Mouse (Mus musculus): ENCODE results near the gene Spred2. TPM values are rescaled to one million over a fixed set of nuclear protein-coding genes. Genes with fewer than 3 reads are reported as not detected.
A peak's percentile ranks its signal among the peaks of the same experiment; 100 is the strongest.

The Spred2 gene
- polyA plus RNA-seq, 1 experiment from 2014 or later: 4.6 TPM

DNA sequence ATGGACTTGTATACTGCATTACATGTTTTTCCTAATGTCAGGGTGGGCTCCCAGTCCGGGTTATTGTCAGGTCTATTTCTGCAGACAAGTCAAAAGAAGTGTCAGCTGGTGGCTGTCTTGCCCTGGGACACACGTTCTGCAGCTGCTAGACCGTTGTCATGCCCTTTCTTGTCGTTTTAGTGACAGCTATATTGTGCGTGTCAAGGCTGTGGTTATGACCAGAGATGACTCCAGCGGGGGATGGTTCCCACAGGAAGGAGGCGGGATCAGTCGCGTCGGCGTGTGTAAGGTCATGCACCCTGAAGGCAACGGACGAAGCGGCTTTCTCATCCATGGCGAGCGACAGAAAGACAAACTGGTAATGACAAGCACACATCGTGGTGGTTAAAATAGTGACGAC lies 73.8 kb downstream of the Spred2 start:
- no peak for ATAC-seq (replicated peaks; ENCODE audit: insufficient number of reproducible peaks, insufficient read depth, low FRiP score, low read depth)

DNA sequence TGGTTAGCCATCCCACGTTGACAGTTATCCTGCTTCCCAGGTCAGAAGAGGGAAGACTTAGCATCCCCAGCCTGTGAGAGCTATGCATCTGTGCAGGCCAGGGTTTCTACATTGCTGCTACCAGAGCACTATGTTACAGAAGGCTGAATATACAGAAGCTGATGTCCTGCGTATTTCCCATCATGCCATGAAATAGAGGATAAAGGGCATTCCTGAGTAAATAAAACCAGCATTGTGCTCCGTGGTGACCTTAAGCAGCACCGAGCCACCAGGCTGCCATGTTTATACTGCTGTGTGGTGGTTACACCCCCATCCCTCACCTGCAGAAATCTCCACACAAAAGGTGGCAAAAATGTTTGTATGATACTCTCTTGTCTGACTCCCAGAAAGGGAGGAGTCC lies 78.7 kb downstream of the Spred2 start:
- Histone ChIP-seq H3K27ac (no peak overlapping the region), H3K4me2 (no peak overlapping the region), H3K4me3 (no peak overlapping the region), H3K4me1 (replicated peaks) (peaks cover 3% of the 10 kb centered on the region; the same call in 1 of the 2 replicates), H3K9me3 (replicated peaks) (no peaks in the 10 kb centered on the region), H3K9ac (no peak overlapping the region), H3K27me3 (no peaks in the 10 kb centered on the region), H3K36me3 (peaks cover 15% of the 10 kb centered on the region; the same call in 1 of the 2 replicates)
- no peak for ATAC-seq (replicated peaks; ENCODE audit: insufficient number of reproducible peaks, insufficient read depth, low FRiP score, low read depth)
- WGBS: 87% methylated on average over 4 of the region's 4 CpGs

More for the DNA sequence above, 73.8 kb downstream of the Spred2 start:
- Histone ChIP-seq H3K27ac (no peak overlapping the region), H3K4me3 (no peak overlapping the region), H3K4me2 (no peak overlapping the region), H3K36me3 (peaks cover 7% of the 10 kb centered on the region; the same call in 1 of the 2 replicates), H3K4me1 (replicated peaks) (peaks cover 6% of the 10 kb centered on the region; the same call in 1 of the 2 replicates), H3K9ac (no peak overlapping the region), H3K9me3 (replicated peaks) (no peaks in the 10 kb centered on the region), H3K27me3 (no peaks in the 10 kb centered on the region)
- WGBS: 57% methylated on average over 18 of the region's 18 CpGs

DNA sequence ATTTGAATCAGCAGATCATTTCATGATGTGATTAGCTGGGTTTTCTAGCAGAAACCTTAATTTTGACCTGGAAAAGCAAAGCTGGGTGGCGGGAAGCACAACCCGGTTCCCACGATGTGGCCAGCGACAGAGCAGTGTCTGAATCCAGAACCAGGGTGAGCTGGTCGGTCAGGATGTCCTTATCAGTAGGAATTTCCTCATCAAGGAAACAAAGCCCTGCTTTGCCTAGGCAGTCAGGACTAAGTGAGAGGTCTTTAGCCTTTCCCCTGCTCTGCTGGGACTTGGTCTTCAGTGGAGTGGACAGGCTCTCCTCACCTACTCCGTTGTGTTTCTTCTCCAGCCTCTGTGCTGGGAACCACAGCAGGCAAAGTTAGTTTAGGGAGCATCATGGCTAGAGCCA lies 83.5 kb downstream of the Spred2 start:
- 50% methylated on average over 6 of the region's 6 CpGs for WGBS
- Histone ChIP-seq H3K9ac (no peak overlapping the region), H3K27me3 (no peaks in the 10 kb centered on the region), H3K9me3 (replicated peaks) (no peaks in the 10 kb centered on the region), H3K4me1 (replicated peaks) (peaks cover 16% of the 10 kb centered on the region), H3K4me3 (no peak overlapping the region), H3K36me3 (peaks cover 23% of the 10 kb centered on the region), H3K27ac (peak overlapping the region; percentile 38; the same call in 1 of the 2 replicates), H3K4me2 (no peak overlapping the region)
- ATAC-seq (replicated peaks; ENCODE audit: insufficient number of reproducible peaks, insufficient read depth, low FRiP score, low read depth): peak; percentile 58; the same call in 1 of the 2 replicates

DNA sequence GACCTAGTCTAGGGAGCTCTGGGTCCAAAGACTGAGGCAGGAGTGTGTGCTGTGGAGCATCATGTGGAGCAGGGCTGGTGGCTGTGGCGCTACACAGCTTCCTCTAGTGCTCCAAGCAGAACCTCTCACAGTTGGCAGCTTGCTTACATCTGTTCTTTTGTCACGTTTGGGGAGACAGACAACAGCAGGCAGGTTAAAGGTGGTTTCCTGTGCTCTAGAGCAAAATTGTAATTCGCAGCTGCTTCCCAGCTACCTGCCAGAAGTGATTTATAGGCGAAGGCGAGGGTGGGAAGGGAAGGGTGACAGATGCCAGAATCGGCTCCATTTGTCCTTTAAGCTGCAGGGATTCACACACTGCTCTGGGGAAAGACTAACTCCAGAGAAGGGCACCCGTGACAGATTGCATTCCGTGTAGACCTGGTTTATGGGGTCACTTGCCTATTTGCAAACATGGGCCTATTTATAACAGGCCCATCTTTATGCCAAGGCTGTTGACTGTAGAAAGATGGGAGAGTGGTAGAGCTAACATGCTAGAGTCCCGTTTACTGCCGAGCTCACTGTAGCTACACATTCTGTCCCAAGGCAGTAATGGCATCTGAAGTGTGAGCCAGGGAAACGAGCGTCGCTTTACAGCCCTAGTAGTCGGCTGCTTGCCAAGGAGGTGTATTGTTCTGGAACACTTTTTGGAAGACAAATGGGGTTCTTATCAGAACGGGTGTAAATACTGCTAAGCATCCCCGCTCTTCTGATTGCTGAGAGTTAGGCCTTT lies 87.2 kb downstream of the Spred2 start:
- H3K4me1 ChIP-seq (replicated peaks): peaks cover 16% of the 10 kb centered on the region
- no peaks in the 10 kb centered on the region for H3K9me3 ChIP-seq (replicated peaks)
- H3K4me3 ChIP-seq: no peak overlapping the region
- H3K9ac ChIP-seq: no peak overlapping the region
- peaks cover 19% of the 10 kb centered on the region for H3K36me3 ChIP-seq
- H3K4me2 ChIP-seq: no peak overlapping the region
- 52% methylated on average over 16 of the region's 16 CpGs for WGBS
- ATAC-seq (replicated peaks; ENCODE audit: insufficient number of reproducible peaks, insufficient read depth, low FRiP score, low read depth): no peak; the same call in 1 of the 2 replicates
- H3K27ac ChIP-seq: peak overlapping the region; percentile 50
- H3K27me3 ChIP-seq: no peaks in the 10 kb centered on the region

DNA sequence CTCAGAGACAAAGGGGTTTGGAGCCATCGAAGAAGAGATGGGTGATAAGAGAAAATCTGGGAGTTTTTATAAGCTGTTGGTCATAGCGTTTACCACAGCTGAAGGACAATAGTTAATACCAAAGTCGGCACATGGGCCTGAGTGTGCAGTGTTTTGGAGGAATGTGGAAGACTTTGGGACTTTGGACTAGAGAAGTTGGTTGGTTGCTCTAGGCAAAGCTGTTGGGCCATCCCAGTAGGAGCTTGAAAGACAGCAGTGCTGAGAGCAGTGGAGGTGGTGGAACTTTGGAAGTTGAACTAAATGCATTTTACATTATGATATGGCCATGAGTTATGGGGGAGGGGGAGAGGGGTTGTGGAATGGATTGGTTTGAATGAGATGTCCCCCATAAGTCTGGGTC lies 89.2 kb downstream of the Spred2 start:
- Histone ChIP-seq H3K27me3 (no peaks in the 10 kb centered on the region), H3K9ac (no peak overlapping the region), H3K4me1 (replicated peaks) (peaks cover 16% of the 10 kb centered on the region), H3K4me3 (no peak overlapping the region), H3K36me3 (peaks cover 31% of the 10 kb centered on the region), H3K4me2 (no peak overlapping the region), H3K9me3 (replicated peaks) (no peaks in the 10 kb centered on the region), H3K27ac (no peak overlapping the region)
- 95% methylated on average over 3 of the region's 3 CpGs for WGBS
- no peak for ATAC-seq (replicated peaks; ENCODE audit: insufficient number of reproducible peaks, insufficient read depth, low FRiP score, low read depth)

DNA sequence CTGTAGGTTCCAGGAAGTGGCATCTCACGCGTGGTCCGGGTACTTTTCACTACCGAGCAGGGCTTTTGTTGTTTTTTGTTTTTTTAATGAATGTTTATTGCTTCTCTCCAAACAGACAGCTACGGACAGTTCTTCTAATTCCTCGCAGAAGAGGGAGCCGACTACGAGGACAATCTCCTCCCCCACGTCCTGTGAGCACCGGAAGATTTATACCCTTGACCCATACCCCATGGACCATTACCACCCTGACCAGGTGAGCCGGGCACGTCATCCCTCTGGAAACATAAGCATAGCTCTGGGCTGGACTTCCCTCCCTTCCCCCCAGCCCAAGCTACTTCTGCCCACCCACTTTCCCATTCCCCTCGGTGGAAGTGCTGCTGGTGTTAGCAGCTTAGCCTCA lies 93.8 kb downstream of the Spred2 start:
- no peak overlapping the region for H3K27ac ChIP-seq
- no peaks in the 10 kb centered on the region for H3K4me1 ChIP-seq (replicated peaks)
- no peak overlapping the region for H3K4me3 ChIP-seq
- H3K36me3 ChIP-seq: peaks cover 54% of the 10 kb centered on the region
- H3K27me3 ChIP-seq: no peaks in the 10 kb centered on the region
- no peak for ATAC-seq (replicated peaks; ENCODE audit: insufficient number of reproducible peaks, insufficient read depth, low FRiP score, low read depth)
- H3K4me2 ChIP-seq: no peak overlapping the region
- WGBS: 94% methylated on average over 13 of the region's 13 CpGs
- peaks cover 18% of the 10 kb centered on the region for H3K9me3 ChIP-seq (replicated peaks)
- no peak overlapping the region for H3K9ac ChIP-seq

DNA sequence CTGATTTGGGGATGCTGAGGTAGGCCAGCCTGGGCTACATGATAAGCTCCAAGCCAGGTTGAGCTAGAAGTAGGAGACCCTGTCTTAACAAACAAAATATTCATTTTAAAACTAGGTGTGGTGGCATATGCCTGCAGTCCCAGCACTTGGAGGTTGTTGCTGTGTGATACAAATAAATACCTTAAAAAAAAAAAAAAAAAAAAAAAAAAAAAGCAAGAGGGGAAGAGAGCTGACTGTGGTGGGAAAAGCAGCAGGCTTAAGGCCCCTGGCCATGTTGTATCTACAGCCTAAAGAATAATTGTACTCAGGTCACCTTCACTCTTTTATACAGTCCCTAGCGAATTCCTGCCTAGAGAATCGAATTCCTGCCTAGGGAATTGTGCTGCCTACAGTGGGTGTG lies 94.7 kb downstream of the Spred2 start:
- H3K36me3 ChIP-seq: peaks cover 54% of the 10 kb centered on the region
- H3K9ac ChIP-seq: no peak overlapping the region
- no peak overlapping the region for H3K4me2 ChIP-seq
- no peak overlapping the region for H3K27ac ChIP-seq
- H3K4me3 ChIP-seq: no peak overlapping the region
- H3K9me3 ChIP-seq (replicated peaks): peaks cover 18% of the 10 kb centered on the region
- 94% methylated on average over 2 of the region's 2 CpGs for WGBS
- no peaks in the 10 kb centered on the region for H3K27me3 ChIP-seq
- no peak for ATAC-seq (replicated peaks; ENCODE audit: insufficient number of reproducible peaks, insufficient read depth, low FRiP score, low read depth)
- no peaks in the 10 kb centered on the region for H3K4me1 ChIP-seq (replicated peaks)

DNA sequence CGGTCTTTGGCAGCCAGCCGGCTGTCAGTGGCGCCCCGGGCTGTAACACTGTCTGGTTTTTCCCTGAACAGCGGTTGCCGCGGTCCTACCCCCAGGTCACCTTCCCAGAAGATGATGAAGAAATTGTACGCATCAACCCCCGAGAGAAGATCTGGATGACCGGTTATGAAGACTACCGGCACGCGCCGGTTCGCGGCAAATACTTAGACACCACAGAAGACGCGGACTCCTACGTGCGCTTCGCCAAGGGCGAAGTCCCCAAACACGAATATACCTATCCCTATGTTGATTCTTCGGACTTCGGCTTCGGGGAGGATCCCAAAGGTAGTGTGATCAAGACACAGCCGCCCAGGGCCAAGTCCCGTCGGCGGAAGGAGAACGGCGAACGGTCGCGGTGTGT lies 96.5 kb downstream of the Spred2 start:
- Histone ChIP-seq H3K4me1 (replicated peaks) (no peaks in the 10 kb centered on the region), H3K27ac (no peak overlapping the region), H3K9ac (no peak overlapping the region), H3K27me3 (no peaks in the 10 kb centered on the region), H3K4me2 (no peak overlapping the region), H3K4me3 (no peak overlapping the region), H3K36me3 (peaks cover 57% of the 10 kb centered on the region), H3K9me3 (replicated peaks) (peaks cover 18% of the 10 kb centered on the region)
- ATAC-seq (replicated peaks; ENCODE audit: insufficient number of reproducible peaks, insufficient read depth, low FRiP score, low read depth): no peak
- 98% methylated on average over 35 of the region's 35 CpGs for WGBS

DNA sequence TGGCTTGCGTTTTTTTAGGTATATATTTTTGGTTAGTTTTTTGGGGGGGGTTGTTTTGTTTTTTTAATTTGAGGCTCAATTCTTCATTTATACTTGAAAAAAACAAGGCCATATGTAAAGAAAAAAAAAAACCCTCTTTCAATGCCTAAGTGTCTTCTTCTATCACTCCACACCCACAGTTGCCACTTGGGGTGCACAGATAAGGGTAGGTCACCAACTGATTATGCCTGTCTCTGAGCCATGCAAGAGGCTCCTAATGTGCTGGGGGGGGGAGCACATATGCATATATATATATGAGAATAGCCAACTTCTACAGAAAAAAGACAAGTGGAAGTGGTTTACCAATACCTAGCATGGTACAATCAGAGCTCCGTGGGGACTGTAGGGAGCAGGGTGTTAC lies 98.3 kb downstream of the Spred2 start:
- Histone ChIP-seq H3K9me3 (replicated peaks) (peaks cover 18% of the 10 kb centered on the region), H3K27ac (no peak overlapping the region), H3K9ac (no peak overlapping the region), H3K4me1 (replicated peaks) (no peaks in the 10 kb centered on the region), H3K36me3 (peaks cover 48% of the 10 kb centered on the region), H3K4me3 (no peak overlapping the region), H3K4me2 (no peak overlapping the region), H3K27me3 (no peaks in the 10 kb centered on the region)
- ATAC-seq (replicated peaks; ENCODE audit: insufficient number of reproducible peaks, insufficient read depth, low FRiP score, low read depth): no peak
- WGBS: 85% methylated on average over 2 of the region's 2 CpGs

DNA sequence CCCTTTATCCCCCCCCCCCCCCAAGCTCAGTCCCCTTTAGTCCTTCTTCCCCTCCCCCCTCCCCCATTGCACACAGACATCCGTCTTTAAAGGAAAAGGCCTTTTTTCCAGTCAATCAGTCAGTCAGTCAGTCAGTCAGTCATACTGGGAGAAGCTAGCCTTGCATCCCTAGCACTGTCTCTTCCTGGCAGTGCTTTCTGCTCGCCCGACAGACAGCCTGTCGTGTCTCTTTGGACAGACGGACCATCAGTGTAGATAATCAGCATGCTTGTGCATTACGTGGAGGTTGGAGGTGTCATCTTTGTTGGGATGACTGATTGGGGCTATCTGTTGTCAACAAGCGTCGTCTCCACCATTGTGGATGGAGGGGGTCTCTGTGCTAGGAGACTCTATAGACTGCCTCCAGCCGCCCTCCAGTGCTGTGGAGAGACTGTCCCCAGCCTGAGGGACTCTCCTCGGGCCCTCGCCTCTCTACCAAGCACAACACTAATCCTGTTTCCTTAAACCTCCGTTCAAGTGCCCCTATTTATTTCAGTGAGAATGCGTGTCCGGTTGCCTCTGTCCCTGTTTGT lies 98.8 kb downstream of the Spred2 start:
- H3K9me3 ChIP-seq (replicated peaks): peaks cover 18% of the 10 kb centered on the region
- H3K4me1 ChIP-seq (replicated peaks): no peaks in the 10 kb centered on the region
- H3K4me3 ChIP-seq: no peak overlapping the region
- no peak overlapping the region for H3K27ac ChIP-seq
- no peak for ATAC-seq (replicated peaks; ENCODE audit: insufficient number of reproducible peaks, insufficient read depth, low FRiP score, low read depth)
- peaks cover 44% of the 10 kb centered on the region for H3K36me3 ChIP-seq
- 84% methylated on average over 14 of the region's 14 CpGs for WGBS
- no peak overlapping the region for H3K9ac ChIP-seq
- no peak overlapping the region for H3K4me2 ChIP-seq
- no peaks in the 10 kb centered on the region for H3K27me3 ChIP-seq

DNA sequence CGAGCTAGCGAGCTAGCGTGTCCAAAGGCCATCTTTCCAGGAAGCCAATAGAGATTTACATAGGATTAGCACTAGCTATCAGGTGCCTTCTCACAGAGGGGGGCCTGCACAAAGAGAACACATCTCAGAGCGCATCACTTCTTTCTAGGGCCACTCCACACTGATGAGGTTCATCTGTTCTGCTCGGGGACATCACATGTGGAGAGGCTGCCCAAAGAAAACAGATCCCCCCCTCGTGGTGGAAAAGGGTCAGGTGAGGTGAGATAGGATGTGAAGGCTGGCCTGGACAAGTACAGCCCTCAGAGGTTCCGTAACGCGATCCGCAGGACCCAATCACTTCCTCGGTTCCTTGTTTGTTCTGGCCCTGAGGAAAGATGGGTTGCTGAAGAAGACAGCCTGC lies 101.7 kb downstream of the Spred2 start:
- WGBS: 64% methylated on average over 11 of the region's 11 CpGs

DNA sequence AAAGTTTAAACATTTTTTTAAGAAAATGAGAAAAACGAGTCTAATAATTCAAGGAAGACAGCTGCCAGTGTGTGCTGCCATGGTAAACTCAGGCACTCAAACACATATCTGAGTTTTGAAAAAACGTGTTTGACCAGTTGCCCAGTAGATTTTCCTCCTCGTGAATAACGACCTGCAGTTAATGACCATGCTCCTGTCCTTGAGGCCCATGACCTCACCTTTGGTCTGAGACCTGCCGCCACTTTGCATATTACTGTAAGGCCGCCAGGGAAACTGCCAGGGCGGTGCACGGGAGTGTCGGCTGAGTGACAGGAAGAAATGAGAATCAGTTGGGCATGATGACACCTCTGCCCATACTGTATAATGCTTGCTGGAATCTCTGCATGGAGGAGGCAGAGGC lies 103.5 kb downstream of the Spred2 start:
- no peaks in the 10 kb centered on the region for H3K9me3 ChIP-seq (replicated peaks)
- H3K36me3 ChIP-seq: peaks cover 4% of the 10 kb centered on the region; the same call in 1 of the 2 replicates
- 77% methylated on average over 9 of the region's 9 CpGs for WGBS
- H3K9ac ChIP-seq: no peak overlapping the region
- H3K4me1 ChIP-seq (replicated peaks): no peaks in the 10 kb centered on the region
- ATAC-seq (replicated peaks; ENCODE audit: insufficient number of reproducible peaks, insufficient read depth, low FRiP score, low read depth): no peak; the same call in 1 of the 2 replicates
- H3K27me3 ChIP-seq: no peaks in the 10 kb centered on the region
- no peak overlapping the region for H3K27ac ChIP-seq
- H3K4me3 ChIP-seq: no peak overlapping the region
- H3K4me2 ChIP-seq: no peak overlapping the region

More for the DNA sequence above, 101.7 kb downstream of the Spred2 start:
- no peaks in the 10 kb centered on the region for H3K27me3 ChIP-seq
- no peaks in the 10 kb centered on the region for H3K4me1 ChIP-seq (replicated peaks)
- H3K9me3 ChIP-seq (replicated peaks): peaks cover 7% of the 10 kb centered on the region
- H3K27ac ChIP-seq: no peak overlapping the region
- no peak for ATAC-seq (replicated peaks; ENCODE audit: insufficient number of reproducible peaks, insufficient read depth, low FRiP score, low read depth)
- H3K36me3 ChIP-seq: peaks cover 14% of the 10 kb centered on the region
- H3K9ac ChIP-seq: no peak overlapping the region
- no peak overlapping the region for H3K4me3 ChIP-seq
- no peak overlapping the region for H3K4me2 ChIP-seq
